Mouse (Mus musculus) limb, embryonic 10.5 days (tissue): ENCODE measurements around the gene Uri1. TPM values are rescaled to one million over a fixed set of nuclear protein-coding genes. Genes with fewer than 3 reads are reported as not detected.

ENCODE experiments used
- DNase-seq: peaks from one replicate; pipeline ENCODE4 v3.0.0-alpha.2; 2017; ENCODE audit warnings: low spot score
- H3K27ac ChIP-seq: fragments of 300-500 bp; sonication (generic); 2 replicates; pipeline ENCODE4 v1.5.1; 2016; ENCODE audit warnings: mild to moderate bottlenecking
- H3K27me3 ChIP-seq: fragments of 300-500 bp; sonication (generic); 2 replicates; pipeline ENCODE4 v1.6.1; 2016; ENCODE audit warnings: low read depth, mild to moderate bottlenecking; ENCODE audit not compliant: poor library complexity, severe bottlenecking
- H3K36me3 ChIP-seq: fragments of 300-500 bp; sonication (generic); 2 replicates; pipeline ENCODE4 v1.6.1; 2016; ENCODE audit warnings: mild to moderate bottlenecking, moderate library complexity
- H3K4me1 ChIP-seq: fragments of 300-500 bp; sonication (generic); 2 replicates; pipeline ENCODE4 v1.6.1; 2016
- H3K4me3 ChIP-seq: fragments of 300-500 bp; sonication (generic); 2 replicates; pipeline ENCODE4 v1.5.1; 2016; ENCODE audit warnings: mild to moderate bottlenecking, moderate library complexity
- H3K9me3 ChIP-seq: fragments of 300-500 bp; sonication (generic); replicated peaks from 2 replicates; pipeline ENCODE4 v1.6.1; 2016; ENCODE audit warnings: mild to moderate bottlenecking
- WGBS: fragments of 180-500 bp; shearing (Covaris S2); methylation state at CpG from one replicate; pipeline ENCODE4 v1.1.7; 2016; 5-methylcytosine and 5-hydroxymethylcytosine counted together
- polyA plus RNA-seq: library from polyadenylated mRNA; unstranded; fragments of >200 nt; fragmentation: Nextera tagmentation; extraction: Ambion mirVana; gene quantifications from 2 replicates; pipeline ENCODE4 v1.2.1, GENCODE M21; 2016

Uri1 gene
- polyA plus RNA-seq, 1 experiment from 2014 or later = 39.1 TPM

DNA sequence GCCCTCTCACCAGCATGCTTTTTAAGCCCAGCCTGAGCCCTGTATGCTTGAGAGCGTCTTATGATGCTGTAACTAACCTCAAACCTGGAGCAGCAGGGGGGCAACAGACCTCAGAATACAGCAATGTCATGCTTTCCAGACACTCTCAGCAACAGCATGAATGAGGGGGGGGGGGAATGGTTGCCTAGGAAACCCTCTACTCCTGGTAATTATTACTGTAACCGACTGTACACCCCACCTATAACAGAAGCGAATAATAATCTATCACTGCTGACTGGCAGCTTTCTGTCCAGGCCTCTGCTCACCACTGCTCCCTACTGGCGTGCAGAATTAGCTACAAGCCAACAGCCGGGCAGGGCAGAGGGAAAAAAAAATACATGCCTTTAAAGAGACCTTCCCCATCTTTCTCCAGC lies 88.6 kb downstream of the Uri1 start:
- no peak overlapping the region for H3K4me3 ChIP-seq
- H3K27ac ChIP-seq = no peak overlapping the region
- H3K9me3 ChIP-seq = no peaks in the 10 kb centered on the region
- peaks cover 3% of the 10 kb centered on the region; the same call in 1 of the 2 replicates for H3K36me3 ChIP-seq
- H3K4me1 ChIP-seq = peaks cover 22% of the 10 kb centered on the region
- DNase-seq = peak; percentile 55
- H3K27me3 ChIP-seq = no peaks in the 10 kb centered on the region
- 34% methylated on average over 5 of the region's 5 CpGs for WGBS

- Histone ChIP-seq H3K9me3 (no peaks in the 10 kb centered on the region), H3K36me3 (no peaks in the 10 kb centered on the region), H3K27ac (no peak overlapping the region), H3K4me3 (no peak overlapping the region), H3K27me3 (no peaks in the 10 kb centered on the region), H3K4me1 (peaks cover 22% of the 10 kb centered on the region)
- no peak for DNase-seq
- WGBS = 46% methylated on average over 9 of the region's 9 CpGs
Measured at GRCm38 (mm10) chr7:37933754-37934308, 89.5 kb downstream of the Uri1 start.

DNA sequence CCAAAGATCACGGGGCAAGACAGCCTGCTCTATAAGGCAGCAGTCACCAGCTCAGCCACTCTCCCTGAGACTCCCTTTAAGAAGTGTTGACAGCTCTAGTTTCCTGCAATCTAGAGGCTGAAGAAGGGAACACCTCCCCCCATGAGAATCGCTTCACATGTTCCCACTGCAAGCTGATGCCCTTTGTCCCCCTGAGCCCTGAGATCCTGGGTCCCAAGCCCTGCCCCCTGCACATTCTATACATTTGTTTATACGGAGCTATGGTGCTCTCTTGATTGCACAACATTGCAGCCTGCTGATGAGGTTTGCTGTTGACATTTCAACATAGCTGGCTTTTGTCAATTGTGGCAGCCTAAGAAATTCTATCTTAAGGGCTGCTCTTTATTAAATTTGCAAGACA lies 91.7 kb downstream of the Uri1 start:
- Histone ChIP-seq H3K27me3 (no peaks in the 10 kb centered on the region), H3K4me1 (peaks cover 22% of the 10 kb centered on the region), H3K27ac (no peak overlapping the region), H3K36me3 (no peaks in the 10 kb centered on the region), H3K4me3 (no peak overlapping the region), H3K9me3 (no peaks in the 10 kb centered on the region)
- DNase-seq = no peak
- 26% methylated on average over 3 of the region's 3 CpGs for WGBS

DNA sequence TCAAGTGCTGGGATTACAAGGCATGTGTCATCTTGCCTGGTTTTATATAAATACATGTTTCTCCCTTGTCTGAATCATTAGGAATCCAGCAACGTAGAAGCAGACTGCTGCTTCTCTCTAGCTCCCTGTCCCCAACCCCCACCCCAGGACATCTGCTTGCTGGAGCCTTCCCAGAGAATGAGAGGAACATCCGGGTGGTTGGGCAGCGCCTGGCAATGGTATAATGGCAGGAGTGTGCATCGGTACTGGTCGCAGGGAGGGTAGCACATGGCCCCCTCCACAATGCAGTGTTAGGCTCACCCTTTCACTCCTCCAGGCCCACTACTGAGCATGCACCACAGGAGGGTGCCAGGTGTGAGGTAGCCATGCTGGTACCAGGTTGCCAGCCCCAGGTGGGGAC lies 93.6 kb downstream of the Uri1 start:
- no peak for DNase-seq
- no peaks in the 10 kb centered on the region for H3K9me3 ChIP-seq
- H3K4me3 ChIP-seq = no peak overlapping the region
- peaks cover 19% of the 10 kb centered on the region for H3K4me1 ChIP-seq
- no peaks in the 10 kb centered on the region for H3K27me3 ChIP-seq
- WGBS = 62% methylated on average over 5 of the region's 5 CpGs
- H3K36me3 ChIP-seq = no peaks in the 10 kb centered on the region
- H3K27ac ChIP-seq = no peak overlapping the region

GRCm38 (mm10) chr7:37922999-37923398 lies 100.4 kb downstream of the Uri1 start:
- no peak for DNase-seq
- Histone ChIP-seq H3K9me3 (no peaks in the 10 kb centered on the region), H3K27me3 (no peaks in the 10 kb centered on the region), H3K36me3 (no peaks in the 10 kb centered on the region), H3K27ac (no peak overlapping the region), H3K4me1 (peaks cover 4% of the 10 kb centered on the region), H3K4me3 (no peak overlapping the region)
- 76% methylated on average over 4 of the region's 4 CpGs for WGBS

GRCm38 (mm10) chr7:37921681-37922430 lies 101.5 kb downstream of the Uri1 start:
- WGBS = 87% methylated on average over 17 of the region's 17 CpGs
- no peak for DNase-seq
- Histone ChIP-seq H3K4me1 (peaks cover 6% of the 10 kb centered on the region), H3K36me3 (no peaks in the 10 kb centered on the region), H3K9me3 (no peaks in the 10 kb centered on the region), H3K27me3 (no peaks in the 10 kb centered on the region), H3K4me3 (no peak overlapping the region), H3K27ac (no peak overlapping the region)

DNA sequence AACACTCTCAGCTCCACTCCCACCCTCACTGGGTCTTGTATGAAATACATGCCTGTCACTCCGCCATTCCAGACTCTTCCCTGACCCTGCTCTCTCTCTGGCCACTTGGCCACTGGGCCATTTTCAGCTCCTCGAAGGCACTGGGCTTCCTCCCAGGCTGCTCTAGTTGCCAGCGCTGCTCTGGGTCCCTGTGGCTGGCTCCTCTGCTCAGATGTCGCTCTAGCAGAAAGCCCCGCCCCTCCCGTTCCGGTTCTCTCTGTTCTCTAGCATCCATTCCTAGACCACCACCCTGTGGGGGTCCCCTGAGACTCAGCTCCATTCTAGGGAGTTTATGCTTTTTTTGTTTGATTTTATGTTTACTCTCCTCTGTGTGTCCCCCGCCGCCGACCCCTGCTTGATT lies 104.4 kb downstream of the Uri1 start:
- Histone ChIP-seq H3K9me3 (no peaks in the 10 kb centered on the region), H3K27me3 (no peaks in the 10 kb centered on the region), H3K4me1 (peaks cover 11% of the 10 kb centered on the region), H3K4me3 (no peak overlapping the region), H3K27ac (no peak overlapping the region; the same call in 1 of the 2 replicates), H3K36me3 (no peaks in the 10 kb centered on the region)
- WGBS = 58% methylated on average over 10 of the region's 10 CpGs
- no peak for DNase-seq

DNA sequence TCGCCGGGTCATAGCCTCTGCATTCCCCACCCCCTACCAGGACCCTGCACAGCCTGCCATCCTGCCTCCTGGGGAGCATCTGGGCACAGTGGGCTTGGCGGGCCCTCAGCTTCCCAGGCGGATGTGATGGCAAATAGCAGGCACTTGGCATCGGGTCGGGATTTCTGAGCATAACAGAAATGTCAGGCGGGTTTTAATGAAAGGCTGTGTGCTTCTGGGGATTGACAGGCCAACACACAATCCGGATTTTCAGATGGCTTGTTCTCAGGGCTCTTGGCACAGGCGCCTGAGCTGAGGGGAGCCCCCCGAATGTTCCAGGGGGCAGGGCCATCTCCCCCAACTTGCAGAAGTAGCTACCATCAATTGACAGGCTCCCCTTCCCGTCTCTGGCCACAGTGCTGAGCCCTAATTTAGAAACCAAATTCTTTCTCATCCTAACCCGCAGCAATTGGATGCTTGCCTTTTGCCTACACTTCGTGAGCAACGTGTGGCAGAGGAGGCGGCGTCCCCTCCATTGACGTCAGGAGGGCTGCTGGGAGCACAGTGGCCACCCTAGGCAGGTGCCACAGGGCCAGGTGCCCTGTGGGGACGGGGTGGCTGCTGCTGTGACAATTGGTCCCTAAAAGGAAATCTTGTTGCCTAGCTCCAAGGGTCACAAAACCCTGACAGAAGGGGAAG lies 106.5 kb downstream of the Uri1 start:
- Histone ChIP-seq H3K4me3 (no peak overlapping the region), H3K9me3 (no peaks in the 10 kb centered on the region), H3K4me1 (peaks cover 12% of the 10 kb centered on the region), H3K36me3 (no peaks in the 10 kb centered on the region), H3K27ac (peak overlapping the region; percentile 26; the same call in 1 of the 2 replicates), H3K27me3 (no peaks in the 10 kb centered on the region)
- 69% methylated on average over 18 of the region's 18 CpGs for WGBS
- DNase-seq = no peak

- H3K4me1 ChIP-seq = peaks cover 26% of the 10 kb centered on the region
- H3K36me3 ChIP-seq = no peaks in the 10 kb centered on the region
- WGBS = 42% methylated on average over 3 of the region's 3 CpGs
- no peaks in the 10 kb centered on the region for H3K9me3 ChIP-seq
- H3K27ac ChIP-seq = peak overlapping the region; percentile 42; the same call in 1 of the 2 replicates
- no peak overlapping the region for H3K4me3 ChIP-seq
- no peak for DNase-seq
- no peaks in the 10 kb centered on the region for H3K27me3 ChIP-seq
Measured at GRCm38 (mm10) chr7:37911802-37912122, 111.6 kb downstream of the Uri1 start.

DNA sequence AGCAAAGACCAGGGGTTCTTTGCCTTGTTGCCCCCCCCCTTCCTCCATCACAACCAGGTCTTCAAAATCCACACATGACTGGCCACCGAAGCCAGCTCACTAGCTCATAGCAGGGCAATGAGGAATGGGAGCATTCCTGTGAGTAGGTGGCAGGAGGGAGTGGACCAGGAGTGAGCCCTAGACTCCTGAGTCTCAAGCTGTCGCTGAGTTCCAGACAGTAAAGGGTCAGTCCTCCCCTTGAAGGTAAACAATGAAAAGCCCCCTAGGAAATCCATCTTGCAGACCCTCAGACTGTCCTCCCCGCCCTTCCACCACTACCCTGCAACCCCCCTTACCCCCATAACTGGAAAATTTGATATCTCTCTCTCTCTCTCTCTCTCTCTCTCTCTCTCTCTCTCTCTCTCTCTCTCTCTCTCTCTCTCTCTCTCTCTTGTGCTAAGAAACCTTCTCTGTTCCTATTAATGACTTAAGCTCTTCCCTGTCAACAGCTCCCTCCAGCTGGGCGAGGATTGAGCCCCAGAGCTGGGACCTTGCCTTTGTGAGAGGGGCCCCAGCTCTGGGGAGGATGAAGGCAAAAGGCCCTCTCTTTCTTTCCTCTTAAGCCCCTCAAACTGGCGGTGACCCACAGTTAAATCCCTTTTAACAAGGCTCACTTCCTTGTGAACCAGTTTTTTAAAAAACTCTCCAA lies 112.1 kb downstream of the Uri1 start:
- Histone ChIP-seq H3K4me1 (peaks cover 22% of the 10 kb centered on the region), H3K4me3 (no peak overlapping the region), H3K27ac (peak overlapping the region; percentile 42; the same call in 1 of the 2 replicates), H3K27me3 (no peaks in the 10 kb centered on the region), H3K9me3 (no peaks in the 10 kb centered on the region), H3K36me3 (no peaks in the 10 kb centered on the region)
- 42% methylated on average over 5 of the region's 5 CpGs for WGBS
- no peak for DNase-seq

GRCm38 (mm10) chr7:37910161-37910560 lies 113.2 kb downstream of the Uri1 start:
- Histone ChIP-seq H3K9me3 (no peaks in the 10 kb centered on the region), H3K36me3 (no peaks in the 10 kb centered on the region), H3K27ac (no peak overlapping the region), H3K4me3 (no peak overlapping the region), H3K27me3 (no peaks in the 10 kb centered on the region), H3K4me1 (peaks cover 22% of the 10 kb centered on the region)
- WGBS = 88% methylated on average over 9 of the region's 9 CpGs
- DNase-seq = no peak
